Mouse (Mus musculus) liver, embryonic 14.5 days (tissue): ENCODE measurements around the gene Decr2.

Experiments used
- CTCF ChIP-seq: IDR thresholded peaks from 2 replicates; pipeline ENCODE4 v1.5.1; 2016; ENCODE audit warnings: antibody characterized with exemption, low read depth, control low read depth
- EP300 ChIP-seq: IDR thresholded peaks from 2 replicates; pipeline ENCODE4 v1.6.1; 2016; ENCODE audit warnings: antibody characterized with exemption, low read depth

- no peak for TF ChIP-seq EP300
- TF ChIP-seq CTCF, result no peak
These were observed 41.1 kb upstream of the Decr2 start for GRCm38 (mm10) chr17:26131062-26131732.
